Mouse (Mus musculus) mouse embryonic stem cell (cell line): Measurements from ENCODE around the gene Son.

Source experiments
- in situ Hi-C, 2 experiments: fragments of 300-500 bp; cut with MboI; formaldehyde crosslinking; loops; 1 replicate in 1 of 2; 3 replicates in 1 of 2; pipeline ENCODE4 v1.14.3; 2019 to 2020; ENCODE audit warnings: low sequenced_read_pairs in 2 of 2, low pct_unique_long_range_greater_than_20kb in 1 of 2, mixed read lengths in 1 of 2; ENCODE audit not compliant: unreplicated experiment in 1 of 2

The Son gene

DNA sequence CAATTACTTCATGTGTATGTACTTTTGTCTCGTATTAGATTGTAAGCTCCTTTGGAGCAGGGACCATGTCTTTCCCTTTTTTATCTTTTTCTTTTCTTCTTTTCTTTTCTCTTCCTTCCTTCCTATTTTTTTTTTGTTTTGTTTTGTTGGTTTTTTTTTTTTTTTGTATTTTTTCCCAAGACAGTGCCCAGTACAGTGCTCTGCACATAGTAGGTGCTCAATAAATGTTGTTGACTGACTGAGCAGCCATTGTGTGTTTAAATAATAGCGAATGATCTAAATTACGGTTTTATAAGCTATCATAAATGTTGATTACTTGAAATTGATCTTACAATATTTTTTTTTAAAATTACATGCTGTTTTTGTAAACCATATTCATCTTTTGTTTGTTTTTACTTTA, 16.5 kb downstream of the Son start:
- in situ Hi-C loops: no loop called here

- in situ Hi-C loops: no loop called here
Measured at GRCm38 (mm10) chr16:91674500-91674899, 27.2 kb downstream of the Son start.

- in situ Hi-C loops: no loop called here
Measured at GRCm38 (mm10) chr16:91678147-91678911, 31.0 kb downstream of the Son start.

DNA sequence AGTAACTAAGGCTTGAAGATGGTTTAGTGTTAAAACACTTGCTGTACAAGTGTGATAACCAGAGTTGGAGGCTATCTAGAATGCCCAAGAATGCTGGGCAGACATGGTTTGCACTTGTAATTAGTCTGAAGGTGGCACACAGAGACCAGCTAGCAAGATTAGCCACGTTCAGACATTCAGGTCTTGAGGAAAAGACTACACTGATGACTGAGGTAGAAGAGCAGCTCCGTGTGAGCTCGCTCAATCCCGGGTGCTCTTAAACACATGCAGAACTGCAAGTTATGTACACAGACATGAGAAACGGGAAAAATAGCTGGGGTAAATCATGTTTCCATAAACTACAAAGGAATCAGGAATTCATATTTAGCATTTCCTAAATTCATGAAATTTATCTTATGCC, 33.4 kb downstream of the Son start:
- in situ Hi-C loops: no loop called here

GRCm38 (mm10) chr16:91685526-91685925, 38.2 kb downstream of the Son start:
- in situ Hi-C loops: no loop called here

DNA sequence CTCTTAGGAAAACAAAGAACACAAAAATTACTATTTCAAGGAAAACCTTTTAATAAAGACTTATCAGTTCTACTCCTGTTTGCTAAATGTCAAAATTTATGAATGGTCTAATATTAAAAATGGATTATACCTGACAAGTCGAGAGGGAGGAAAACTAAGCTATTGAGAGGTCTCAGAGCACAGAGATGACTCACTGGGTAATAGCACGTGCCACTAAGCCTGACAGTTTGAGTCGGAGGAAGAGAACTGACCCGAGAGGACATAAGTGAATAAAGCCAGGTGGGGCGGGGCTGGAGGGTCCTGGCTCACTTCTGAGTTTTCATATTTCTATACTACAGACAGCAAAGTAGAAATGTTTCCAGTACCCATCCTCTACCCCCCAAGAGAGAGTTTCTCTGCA, 39.1 kb downstream of the Son start:
- in situ Hi-C loops: no loop called here

DNA sequence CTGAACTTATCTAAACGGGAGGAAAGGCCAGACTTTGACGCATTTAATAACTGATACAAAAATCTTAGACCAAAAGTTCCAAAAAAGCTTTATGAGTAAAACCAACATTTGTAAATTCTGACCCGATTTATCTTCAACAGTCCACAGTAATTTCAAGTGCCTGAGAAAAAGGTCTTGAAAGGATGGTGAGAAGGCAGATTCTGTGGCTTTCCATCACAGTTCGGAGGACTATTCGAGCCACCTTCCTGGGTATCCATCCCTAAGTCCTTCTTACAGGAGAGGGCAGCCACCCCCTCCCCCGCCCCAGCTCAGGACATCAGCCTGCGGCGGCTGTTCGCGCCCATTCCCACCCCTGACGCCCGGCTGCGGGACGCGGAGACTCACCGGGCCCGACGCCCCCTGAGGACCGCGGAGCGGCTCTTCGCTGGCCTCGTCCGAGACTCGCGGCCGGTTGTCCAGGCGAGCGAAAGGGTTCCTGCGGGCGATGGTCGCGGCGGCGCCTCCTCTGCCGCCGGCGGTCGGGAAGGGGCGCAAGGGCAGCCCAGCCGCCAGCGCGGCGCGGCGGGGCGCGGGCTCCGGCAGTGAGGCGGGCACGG, 40.8 kb downstream of the Son start:
- in situ Hi-C loops: no loop called here

GRCm38 (mm10) chr16:91688619-91689334, 41.5 kb downstream of the Son start, which contains the start of gene Donson:
Donson (minus strand) TSS chr16:91688770.
- in situ Hi-C loops: no loop called here

DNA sequence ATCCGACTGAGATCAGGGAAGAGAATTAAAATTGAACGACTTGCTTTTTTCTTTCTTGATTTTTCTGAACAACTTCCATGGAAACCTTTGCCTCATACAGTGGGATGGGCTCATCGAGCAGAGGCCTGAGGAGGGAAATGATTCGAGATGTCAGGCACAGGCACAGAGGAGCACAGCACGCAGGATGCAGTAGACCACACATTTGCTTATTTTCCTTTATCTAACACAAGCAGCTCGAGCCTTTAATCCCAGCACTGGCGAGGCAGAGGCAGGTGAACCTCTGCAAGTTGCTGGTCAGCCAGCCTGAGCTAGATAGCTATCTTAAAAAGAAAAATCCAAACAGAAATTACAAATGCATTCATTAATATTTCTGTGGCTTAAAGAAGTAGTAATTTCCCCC, 42.5 kb downstream of the Son start:
- in situ Hi-C loops: loop anchor here in 1 of 2 experiments (10.0 kb wide), 1 partner anchor 225 kb away; no protein-coding TSS in a partner anchor

DNA sequence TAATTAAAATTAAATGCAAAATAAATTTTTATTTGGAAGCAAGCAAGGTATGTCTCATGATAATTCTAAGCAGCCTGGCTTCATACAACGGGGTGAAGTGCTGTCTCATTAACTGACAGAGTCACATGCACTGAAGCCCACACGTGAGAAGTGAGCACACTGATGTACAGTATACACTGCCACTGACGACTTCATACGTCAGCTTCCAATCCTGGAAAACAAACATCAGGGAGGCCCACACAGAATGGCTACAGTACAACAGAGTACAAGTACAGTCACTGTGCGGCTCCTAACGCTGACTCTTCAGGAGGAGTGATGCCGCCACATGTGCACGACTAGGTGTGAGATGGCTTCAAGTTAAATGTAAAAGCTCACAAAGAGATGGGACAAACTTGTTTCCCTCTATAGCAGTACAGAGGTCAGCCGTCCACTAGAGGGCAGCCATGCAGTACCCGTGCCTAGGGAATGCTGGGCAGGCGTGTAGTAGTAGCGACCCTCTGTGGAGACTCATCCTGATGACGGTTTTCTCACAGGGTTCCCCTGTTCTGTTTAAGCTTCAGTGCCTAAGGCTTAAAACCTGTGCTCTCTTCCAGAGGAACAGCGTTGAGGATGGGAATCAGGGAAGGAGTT, 47.3 kb downstream of the Son start:
- in situ Hi-C loops: loop anchor here in 1 of 2 experiments (10.0 kb wide), 1 partner anchor 220 kb away; no protein-coding TSS in a partner anchor

GRCm38 (mm10) chr16:91695108-91695755, 47.9 kb downstream of the Son start:
- in situ Hi-C loops: loop anchor here in 1 of 2 experiments (10.0 kb wide), 1 partner anchor 220 kb away; no protein-coding TSS in a partner anchor

DNA sequence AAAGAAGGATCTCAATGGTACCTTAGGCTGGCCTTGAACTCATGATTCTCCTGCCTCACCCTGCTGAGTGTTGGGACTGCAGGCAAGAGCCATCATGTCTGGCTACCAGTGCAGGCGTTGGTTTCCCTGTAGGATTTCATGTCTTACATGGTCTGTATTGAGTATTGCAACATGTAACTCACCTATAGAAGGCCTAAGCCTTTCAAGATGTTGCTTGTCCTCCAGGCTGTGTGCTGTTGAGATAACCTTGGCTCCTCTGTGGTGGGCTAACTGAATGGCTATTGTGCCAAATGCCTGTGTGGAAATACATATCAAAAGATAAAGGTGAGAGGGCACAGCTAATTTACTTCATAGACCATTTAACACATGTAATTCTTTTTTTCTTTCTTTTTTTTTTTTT, 51.7 kb downstream of the Son start:
- in situ Hi-C loops: loop anchor here in 1 of 2 experiments (10.0 kb wide), 1 partner anchor 216 kb away; no protein-coding TSS in a partner anchor

DNA sequence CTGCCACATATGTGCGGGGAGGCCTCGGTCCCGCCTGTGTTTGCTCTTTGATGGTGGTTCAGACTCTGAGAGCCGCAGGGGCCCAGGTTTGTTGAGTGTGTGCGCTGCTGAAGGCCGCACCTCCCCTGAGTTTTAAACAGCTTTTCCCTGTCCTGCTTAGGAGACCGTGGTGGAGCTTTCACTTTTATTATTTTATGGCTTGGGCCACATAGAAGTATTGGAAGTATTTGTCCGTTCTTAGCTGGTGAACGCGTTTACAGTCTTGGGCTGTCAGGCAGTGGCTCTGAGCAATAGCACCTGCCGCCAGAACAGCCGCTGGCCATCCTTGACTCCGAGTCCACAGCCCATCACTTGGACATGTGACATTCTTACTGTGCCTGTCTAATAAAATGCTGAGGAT, 54.6 kb downstream of the Son start:
- in situ Hi-C loops: loop anchor here in 1 of 2 experiments (25.0 kb wide), 1 partner anchor 210 kb away; no protein-coding TSS in a partner anchor

- in situ Hi-C loops: loop anchor here in 1 of 2 experiments (25.0 kb wide), 1 partner anchor 210 kb away; no protein-coding TSS in a partner anchor
Measured at GRCm38 (mm10) chr16:91702771-91703188, 55.5 kb downstream of the Son start.

DNA sequence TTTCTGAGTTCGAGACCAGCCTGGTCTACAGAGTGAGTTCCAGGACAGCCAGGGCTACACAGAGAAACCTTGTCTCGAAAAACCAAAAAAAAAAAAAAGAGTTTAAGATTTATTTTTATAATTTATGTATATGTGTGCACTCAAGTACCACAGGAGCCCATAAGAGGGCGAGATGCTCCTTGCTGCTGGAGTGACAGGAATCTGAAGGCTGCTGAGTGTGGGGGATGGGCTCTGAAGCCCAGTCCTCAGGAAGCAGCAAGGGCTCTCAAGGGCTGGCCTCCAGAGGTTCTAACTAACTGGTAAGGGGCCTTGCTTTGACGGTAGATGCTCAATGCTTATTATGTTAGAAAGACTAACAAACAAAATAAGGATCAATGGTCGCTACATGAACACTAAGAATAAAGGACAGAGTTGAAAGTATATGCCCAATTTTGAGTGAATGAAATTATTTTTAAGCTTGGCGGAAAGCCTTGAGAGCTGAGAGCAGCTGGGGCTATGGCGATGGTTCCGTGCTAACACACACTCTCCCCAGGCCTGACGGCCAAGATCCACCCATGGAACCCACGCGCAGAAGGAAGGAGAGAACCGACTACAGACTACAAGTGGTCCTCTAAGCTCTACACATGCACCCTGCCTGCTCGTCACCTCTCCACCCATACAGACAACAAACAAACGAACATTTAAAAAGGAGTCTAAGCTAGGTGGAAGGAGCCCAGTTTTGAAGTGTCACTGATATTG, 57.5 kb downstream of the Son start:
- in situ Hi-C loops: loop anchor here in 1 of 2 experiments (25.0 kb wide), 1 partner anchor 208 kb away; no protein-coding TSS in a partner anchor

GRCm38 (mm10) chr16:91710241-91710640, 62.9 kb downstream of the Son start:
- in situ Hi-C loops: loop anchor here in 1 of 2 experiments (25.0 kb wide), 1 partner anchor 202 kb away; no protein-coding TSS in a partner anchor

GRCm38 (mm10) chr16:91716927-91717349, 69.6 kb downstream of the Son start:
- in situ Hi-C loops: loop anchor here in 1 of 2 experiments (25.0 kb wide), 1 partner anchor 195 kb away; no protein-coding TSS in a partner anchor
